Mouse (Mus musculus): ENCODE results near the gene Hmgn2. TPM values are rescaled to one million over a fixed set of nuclear protein-coding genes. Genes with fewer than 3 reads are reported as not detected.

The Hmgn2 gene
- polyA plus RNA-seq, 1 experiment from 2014 or later: 2,917 TPM

GRCm38 (mm10) chr4:133967138-133967865 lies 1.1 kb downstream of the Hmgn2 start:
- no peaks in the 10 kb centered on the region for H3K27me3 ChIP-seq (ENCODE audit: control insufficient read depth, insufficient read depth, low read length)
- peak overlapping the region; percentile 99 for H3K27ac ChIP-seq (ENCODE audit: low read depth, low read length)
- H3K9me3 ChIP-seq (ENCODE audit: control insufficient read depth, low read length): no peaks in the 10 kb centered on the region
- peaks cover 14% of the 10 kb centered on the region; the same call in 1 of the 2 replicates for H3K36me3 ChIP-seq (ENCODE audit: control insufficient read depth, insufficient read depth, low read length)
- peak overlapping the region; percentile 73 for H3K4me2 ChIP-seq (ENCODE audit: low read depth)
- DNase-seq (ENCODE audit: low spot score): peak; percentile 99
- ATAC-seq (ENCODE audit: insufficient read depth, low FRiP score, low TSS enrichment): peak; percentile 67
- peak overlapping the region; percentile 97 for H3K9ac ChIP-seq (ENCODE audit: low read length)
- WGBS: under 1% methylated on average over 69 of the region's 101 CpGs
- peaks cover 19% of the 10 kb centered on the region for H3K4me1 ChIP-seq (ENCODE audit: control insufficient read depth, insufficient read depth, low read length)
- peak overlapping the region; percentile 81 for H3K4me3 ChIP-seq (ENCODE audit: low read depth, low read length)

DNA sequence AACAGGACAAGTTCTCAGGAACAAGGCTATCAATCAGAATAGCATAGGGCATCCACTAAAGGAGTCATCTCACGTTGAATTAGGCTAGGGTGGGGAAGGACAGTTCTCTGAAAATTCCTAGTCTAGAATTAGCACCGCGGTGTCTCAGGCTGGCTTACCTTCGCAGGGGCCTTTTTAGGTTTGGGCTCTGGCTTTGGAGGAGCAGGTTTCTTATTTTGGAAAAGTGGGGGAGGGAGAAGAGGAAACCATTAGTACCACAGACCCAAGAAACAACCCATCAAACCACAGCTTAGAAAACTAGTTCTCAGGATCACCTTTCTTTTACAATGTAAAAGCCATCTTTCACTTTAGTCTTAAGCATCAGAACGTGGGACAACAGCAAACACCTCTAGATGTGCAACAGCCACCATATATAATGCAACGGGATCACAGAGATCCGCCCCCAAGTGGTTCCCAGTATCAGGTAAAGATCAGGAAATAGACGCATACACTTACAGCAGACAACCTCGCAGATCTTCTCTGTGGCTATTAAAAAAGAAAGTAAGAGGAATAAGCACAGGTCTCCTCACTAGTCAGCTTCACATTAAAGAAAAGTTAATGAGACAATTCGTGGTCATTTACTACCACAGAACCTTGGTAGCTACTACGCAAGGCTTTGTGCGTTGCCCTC lies 2.0 kb downstream of the Hmgn2 start:
- no peak for DNase-seq (ENCODE audit: low spot score)
- Histone ChIP-seq H3K4me1 (ENCODE audit: control insufficient read depth, insufficient read depth, low read length) (peaks cover 19% of the 10 kb centered on the region), H3K9me3 (ENCODE audit: control insufficient read depth, low read length) (no peaks in the 10 kb centered on the region)

DNA sequence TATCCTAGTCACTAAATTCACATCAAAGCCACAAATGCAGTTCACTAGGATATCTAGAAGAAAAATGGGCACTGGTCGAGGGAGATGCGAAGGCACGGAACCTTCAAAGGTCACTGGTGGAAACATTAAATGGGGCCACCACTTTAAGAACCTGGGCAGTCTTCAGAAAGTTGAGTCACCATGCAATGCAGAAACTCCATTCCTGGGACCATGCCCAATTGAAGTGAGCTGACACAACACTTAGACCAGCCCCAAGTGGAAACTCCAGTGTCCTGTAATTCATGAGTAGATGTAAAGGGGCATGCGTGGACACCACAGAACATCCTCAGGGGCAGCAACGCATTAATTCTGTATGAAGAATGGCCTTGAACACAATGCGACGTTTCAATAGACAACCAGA lies 5.9 kb downstream of the Hmgn2 start:
- ATAC-seq (ENCODE audit: insufficient read depth, low FRiP score, low TSS enrichment) (no peak), DNase-seq (ENCODE audit: low spot score) (no peak)
- H3K27ac ChIP-seq (ENCODE audit: low read depth, low read length): no peak overlapping the region
- peaks cover 14% of the 10 kb centered on the region; the same call in 1 of the 2 replicates for H3K36me3 ChIP-seq (ENCODE audit: control insufficient read depth, insufficient read depth, low read length)
- H3K4me3 ChIP-seq (ENCODE audit: low read depth, low read length): no peak overlapping the region
- H3K9me3 ChIP-seq (ENCODE audit: control insufficient read depth, low read length): no peaks in the 10 kb centered on the region
- no peak overlapping the region for H3K4me2 ChIP-seq (ENCODE audit: low read depth)
- 85% methylated on average over 7 of the region's 7 CpGs for WGBS
- no peaks in the 10 kb centered on the region for H3K27me3 ChIP-seq (ENCODE audit: control insufficient read depth, insufficient read depth, low read length)
- H3K9ac ChIP-seq (ENCODE audit: low read length): no peak overlapping the region
- H3K4me1 ChIP-seq (ENCODE audit: control insufficient read depth, insufficient read depth, low read length): peaks cover 8% of the 10 kb centered on the region; the same call in 1 of the 2 replicates

More for the DNA sequence above, 2.0 kb downstream of the Hmgn2 start:
- Histone ChIP-seq H3K27me3 (ENCODE audit: control insufficient read depth, insufficient read depth, low read length) (no peaks in the 10 kb centered on the region), H3K9ac (ENCODE audit: low read length) (peak overlapping the region; percentile 97), H3K27ac (ENCODE audit: low read depth, low read length) (no peak overlapping the region), H3K4me3 (ENCODE audit: low read depth, low read length) (peak overlapping the region; percentile 81), H3K4me2 (ENCODE audit: low read depth) (peak overlapping the region; percentile 73), H3K36me3 (ENCODE audit: control insufficient read depth, insufficient read depth, low read length) (peaks cover 14% of the 10 kb centered on the region; the same call in 1 of the 2 replicates)
- 49% methylated on average over 12 of the region's 12 CpGs for WGBS
- ATAC-seq (ENCODE audit: insufficient read depth, low FRiP score, low TSS enrichment): no peak

DNA sequence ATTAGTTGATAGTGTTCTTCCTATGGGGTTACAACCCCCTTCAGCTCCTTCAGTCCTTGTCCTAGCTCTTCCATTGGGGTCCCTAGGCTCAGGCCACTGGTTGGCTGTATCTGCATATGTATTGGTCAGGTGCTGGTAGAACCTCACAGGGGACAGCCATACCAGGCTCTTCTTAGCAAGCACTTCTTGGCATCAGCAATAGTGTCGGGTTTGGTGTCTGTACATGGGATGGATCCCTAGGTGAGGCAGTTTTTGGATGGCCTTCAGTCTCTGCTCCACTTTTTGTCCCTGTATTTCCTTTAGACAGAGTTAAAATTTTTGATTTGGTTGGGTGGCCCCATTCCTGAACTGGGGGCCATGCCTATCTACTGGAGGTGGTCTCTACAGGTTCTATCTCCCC lies 9.6 kb downstream of the Hmgn2 start:
- 81% methylated on average over 1 of the region's 1 CpGs for WGBS
- no peak for DNase-seq (ENCODE audit: low spot score)
- no peak overlapping the region for H3K4me2 ChIP-seq (ENCODE audit: low read depth)

DNA sequence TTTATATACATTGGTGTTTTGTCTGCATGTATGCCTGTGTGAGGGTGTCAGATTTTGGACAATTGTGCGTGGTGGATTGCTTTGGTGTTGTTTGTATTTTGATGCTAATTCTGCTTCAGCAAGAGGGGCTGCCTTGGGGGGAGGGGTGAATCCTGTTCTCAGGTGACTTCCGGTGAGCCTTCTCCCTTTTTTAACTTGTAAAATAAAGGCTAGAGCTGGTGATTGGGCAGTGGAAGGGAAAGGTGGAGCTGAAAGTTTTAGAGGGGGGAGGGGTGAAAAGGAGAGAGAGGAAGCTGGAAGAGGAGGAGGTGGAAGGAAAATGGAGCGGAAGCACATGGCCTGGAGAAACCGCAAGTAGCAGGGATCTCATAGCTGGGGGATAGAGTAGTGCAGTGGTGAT lies 12.1 kb downstream of the Hmgn2 start:
- DNase-seq (ENCODE audit: low spot score) (no peak), ATAC-seq (ENCODE audit: insufficient read depth, low FRiP score, low TSS enrichment) (no peak)
- H3K27me3 ChIP-seq (ENCODE audit: control insufficient read depth, insufficient read depth, low read length): no peaks in the 10 kb centered on the region
- H3K9me3 ChIP-seq (ENCODE audit: control insufficient read depth, low read length): no peaks in the 10 kb centered on the region
- no peaks in the 10 kb centered on the region for H3K4me1 ChIP-seq (ENCODE audit: control insufficient read depth, insufficient read depth, low read length)
- no peak overlapping the region for H3K27ac ChIP-seq (ENCODE audit: low read depth, low read length)
- no peak overlapping the region for H3K9ac ChIP-seq (ENCODE audit: low read length)
- 81% methylated on average over 4 of the region's 4 CpGs for WGBS
- H3K36me3 ChIP-seq (ENCODE audit: control insufficient read depth, insufficient read depth, low read length): no peaks in the 10 kb centered on the region
- no peak overlapping the region for H3K4me2 ChIP-seq (ENCODE audit: low read depth)
- H3K4me3 ChIP-seq (ENCODE audit: low read depth, low read length): no peak overlapping the region

More for the DNA sequence above, 9.6 kb downstream of the Hmgn2 start:
- peaks cover 4% of the 10 kb centered on the region; the same call in 1 of the 2 replicates for H3K36me3 ChIP-seq (ENCODE audit: control insufficient read depth, insufficient read depth, low read length)
- no peaks in the 10 kb centered on the region for H3K9me3 ChIP-seq (ENCODE audit: control insufficient read depth, low read length)
- no peak overlapping the region for H3K9ac ChIP-seq (ENCODE audit: low read length)
- H3K4me1 ChIP-seq (ENCODE audit: control insufficient read depth, insufficient read depth, low read length): no peaks in the 10 kb centered on the region
- ATAC-seq (ENCODE audit: insufficient read depth, low FRiP score, low TSS enrichment): no peak
- H3K27me3 ChIP-seq (ENCODE audit: control insufficient read depth, insufficient read depth, low read length): no peaks in the 10 kb centered on the region
- no peak overlapping the region for H3K4me3 ChIP-seq (ENCODE audit: low read depth, low read length)
- H3K27ac ChIP-seq (ENCODE audit: low read depth, low read length): no peak overlapping the region

DNA sequence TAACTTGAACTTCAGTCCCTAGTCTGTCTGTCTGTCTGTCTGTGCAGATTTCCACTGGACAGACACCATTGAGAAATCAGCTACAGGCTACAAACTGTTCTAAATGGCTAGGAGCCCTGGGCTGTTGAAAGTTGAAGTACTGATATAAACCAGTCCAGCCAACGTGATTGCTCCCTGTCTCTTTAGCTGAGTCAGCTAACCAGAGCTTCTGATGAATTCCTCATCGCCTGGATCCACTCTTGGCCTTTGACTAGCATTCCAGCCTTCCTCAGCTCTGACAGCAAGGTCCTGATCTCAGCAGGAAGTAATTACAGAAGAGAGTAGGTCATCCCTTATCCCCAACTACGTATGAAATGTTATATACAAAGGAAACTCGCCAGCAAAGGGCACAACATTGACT lies 21.7 kb downstream of the Hmgn2 start:
- DNase-seq (ENCODE audit: low spot score): no peak
- H3K9me3 ChIP-seq (ENCODE audit: control insufficient read depth, low read length): no peaks in the 10 kb centered on the region
- WGBS: 71% methylated on average over 4 of the region's 4 CpGs
- no peak overlapping the region for H3K9ac ChIP-seq (ENCODE audit: low read length)
- no peak overlapping the region for H3K4me2 ChIP-seq (ENCODE audit: low read depth)
- no peaks in the 10 kb centered on the region for H3K36me3 ChIP-seq (ENCODE audit: control insufficient read depth, insufficient read depth, low read length)
- no peaks in the 10 kb centered on the region for H3K27me3 ChIP-seq (ENCODE audit: control insufficient read depth, insufficient read depth, low read length)
- no peaks in the 10 kb centered on the region for H3K4me1 ChIP-seq (ENCODE audit: control insufficient read depth, insufficient read depth, low read length)
- no peak for ATAC-seq (ENCODE audit: insufficient read depth, low FRiP score, low TSS enrichment)
- no peak overlapping the region for H3K4me3 ChIP-seq (ENCODE audit: low read depth, low read length)
- no peak overlapping the region for H3K27ac ChIP-seq (ENCODE audit: low read depth, low read length)

DNA sequence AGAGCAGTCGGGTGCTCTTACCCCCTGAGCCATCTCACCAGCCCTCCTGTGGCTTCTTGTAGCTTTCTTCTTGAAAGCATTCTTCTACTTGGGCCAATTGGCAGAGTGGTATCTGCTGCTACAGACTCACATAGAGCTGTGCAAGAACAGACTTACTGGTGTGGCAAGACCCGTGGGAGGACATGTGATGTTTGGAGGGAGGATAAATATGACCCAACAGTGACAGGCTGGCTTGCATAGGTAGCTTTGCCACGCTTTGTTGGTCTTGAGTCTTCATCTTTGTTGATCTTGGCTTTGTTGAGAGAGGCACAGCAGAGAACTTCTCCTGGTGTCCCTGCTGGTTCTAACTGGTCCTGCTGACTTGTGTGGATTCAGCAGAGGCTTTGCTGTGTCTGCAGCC lies 24.7 kb downstream of the Hmgn2 start:
- Histone ChIP-seq H3K36me3 (ENCODE audit: control insufficient read depth, insufficient read depth, low read length) (no peaks in the 10 kb centered on the region), H3K4me1 (ENCODE audit: control insufficient read depth, insufficient read depth, low read length) (no peaks in the 10 kb centered on the region), H3K4me2 (ENCODE audit: low read depth) (no peak overlapping the region), H3K9ac (ENCODE audit: low read length) (no peak overlapping the region), H3K27me3 (ENCODE audit: control insufficient read depth, insufficient read depth, low read length) (no peaks in the 10 kb centered on the region), H3K4me3 (ENCODE audit: low read depth, low read length) (no peak overlapping the region), H3K9me3 (ENCODE audit: control insufficient read depth, low read length) (no peaks in the 10 kb centered on the region), H3K27ac (ENCODE audit: low read depth, low read length) (no peak overlapping the region)
- no peak for ATAC-seq (ENCODE audit: insufficient read depth, low FRiP score, low TSS enrichment)
- WGBS: 71% methylated on average over 3 of the region's 3 CpGs
- DNase-seq (ENCODE audit: low spot score): no peak

DNA sequence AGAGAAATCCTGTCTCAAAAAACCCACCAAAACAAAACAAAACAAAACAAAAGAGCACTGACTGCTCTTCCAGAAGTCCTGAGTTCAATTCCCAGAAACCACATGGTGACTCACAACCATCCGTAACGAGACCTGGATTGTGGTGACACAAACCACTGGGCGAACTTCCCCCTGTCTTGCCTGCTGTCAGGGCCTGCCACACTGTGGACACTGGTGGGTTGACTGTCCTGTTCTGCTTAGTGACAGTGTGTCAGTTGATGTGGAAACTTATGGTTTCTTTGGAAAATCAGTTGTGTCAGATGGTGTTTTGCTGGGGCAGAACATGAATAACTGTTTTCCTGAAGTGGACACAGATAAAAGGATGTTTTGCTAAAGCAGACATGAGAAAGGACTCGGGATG lies 25.8 kb downstream of the Hmgn2 start:
- no peaks in the 10 kb centered on the region for H3K27me3 ChIP-seq (ENCODE audit: control insufficient read depth, insufficient read depth, low read length)
- H3K9ac ChIP-seq (ENCODE audit: low read length): no peak overlapping the region
- no peak overlapping the region for H3K4me3 ChIP-seq (ENCODE audit: low read depth, low read length)
- no peak overlapping the region for H3K27ac ChIP-seq (ENCODE audit: low read depth, low read length)
- no peak for DNase-seq (ENCODE audit: low spot score)
- 91% methylated on average over 4 of the region's 4 CpGs for WGBS
- no peaks in the 10 kb centered on the region for H3K9me3 ChIP-seq (ENCODE audit: control insufficient read depth, low read length)
- H3K4me1 ChIP-seq (ENCODE audit: control insufficient read depth, insufficient read depth, low read length): no peaks in the 10 kb centered on the region
- no peaks in the 10 kb centered on the region for H3K36me3 ChIP-seq (ENCODE audit: control insufficient read depth, insufficient read depth, low read length)
- no peak for ATAC-seq (ENCODE audit: insufficient read depth, low FRiP score, low TSS enrichment)
- H3K4me2 ChIP-seq (ENCODE audit: low read depth): no peak overlapping the region

DNA sequence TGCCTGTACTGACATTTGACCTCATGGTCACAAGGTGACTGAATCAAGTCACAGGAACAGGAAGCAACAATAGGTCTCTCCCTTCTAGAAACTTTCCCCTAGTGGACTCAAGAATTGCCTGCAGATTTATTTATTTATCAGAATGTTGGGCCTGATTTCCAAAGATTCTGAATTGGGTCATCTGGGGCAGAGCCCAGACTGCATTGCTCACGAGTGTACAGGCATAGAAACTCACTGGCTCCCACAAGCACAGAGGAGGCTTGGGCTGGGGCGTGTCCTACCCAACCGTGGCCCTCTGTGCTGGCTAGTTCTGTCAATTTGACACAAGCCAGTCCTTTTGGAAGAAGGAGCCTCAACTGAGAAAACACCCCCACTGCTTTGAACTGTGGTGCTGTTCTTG lies 26.9 kb downstream of the Hmgn2 start:
- Histone ChIP-seq H3K4me2 (ENCODE audit: low read depth) (no peak overlapping the region), H3K27ac (ENCODE audit: low read depth, low read length) (no peak overlapping the region), H3K4me3 (ENCODE audit: low read depth, low read length) (no peak overlapping the region), H3K9me3 (ENCODE audit: control insufficient read depth, low read length) (no peaks in the 10 kb centered on the region), H3K27me3 (ENCODE audit: control insufficient read depth, insufficient read depth, low read length) (no peaks in the 10 kb centered on the region), H3K4me1 (ENCODE audit: control insufficient read depth, insufficient read depth, low read length) (no peaks in the 10 kb centered on the region), H3K36me3 (ENCODE audit: control insufficient read depth, insufficient read depth, low read length) (no peaks in the 10 kb centered on the region), H3K9ac (ENCODE audit: low read length) (no peak overlapping the region)
- DNase-seq (ENCODE audit: low spot score) (no peak), ATAC-seq (ENCODE audit: insufficient read depth, low FRiP score, low TSS enrichment) (no peak)
- WGBS: 53% methylated on average over 3 of the region's 3 CpGs
